Mouse (Mus musculus): ENCODE measurements at regions not wholly inside any gene's neighbourhood (a gene's known extent, or its start where the extent isn't known, plus 50 kb on each side); places are given as distances from the start of the nearest gene placed in this dataset.
"Not testable (repeated sequence)": the region's sequence is repeated elsewhere in the genome, so short reads cannot be mapped to it uniquely, and the experiment has no call there.

DNA sequence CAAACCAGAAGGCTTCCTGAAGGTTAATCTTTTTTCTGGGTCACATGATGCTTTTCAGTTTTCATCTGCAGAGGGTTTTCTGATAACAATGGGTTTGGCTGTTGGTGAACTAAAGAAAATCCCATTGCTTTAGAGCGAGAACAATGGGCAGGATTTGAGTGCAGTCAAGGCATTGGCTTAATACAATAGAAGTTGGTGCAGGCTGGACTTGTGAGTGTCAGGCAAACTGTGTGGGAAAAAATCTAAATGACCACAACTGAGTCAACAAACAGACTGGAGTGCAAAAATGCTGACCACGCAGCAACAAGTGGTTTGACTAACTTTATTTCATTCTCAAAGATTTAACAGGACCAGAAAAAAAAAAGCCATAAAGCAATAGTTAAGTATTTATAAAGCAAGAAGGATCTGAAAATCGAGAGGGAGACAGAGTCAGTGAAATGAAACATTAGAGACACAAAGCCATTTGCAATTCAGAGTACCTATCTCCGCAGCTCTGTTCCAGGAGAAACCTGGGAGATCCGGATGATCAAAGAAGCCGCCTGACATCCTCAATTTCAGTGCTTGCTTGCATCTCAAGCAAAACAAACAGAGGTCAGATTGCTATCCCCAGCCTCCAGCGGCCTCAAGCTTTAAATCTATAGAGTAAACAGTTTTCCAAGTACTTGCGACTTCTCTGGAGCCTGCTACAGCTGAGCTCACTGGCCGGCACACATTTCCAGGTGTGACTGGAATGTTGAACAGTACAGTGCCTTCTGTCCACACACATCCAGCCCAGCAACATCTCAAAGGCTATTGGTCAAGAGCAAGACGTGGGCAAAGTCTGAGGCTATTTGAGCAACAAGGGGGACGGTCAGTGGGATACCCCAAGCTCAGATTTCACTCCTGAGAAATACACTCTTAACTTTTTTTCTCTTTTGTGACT, 229.5 kb upstream of the Arglu1 start:
- DNase-seq: no peak

DNA sequence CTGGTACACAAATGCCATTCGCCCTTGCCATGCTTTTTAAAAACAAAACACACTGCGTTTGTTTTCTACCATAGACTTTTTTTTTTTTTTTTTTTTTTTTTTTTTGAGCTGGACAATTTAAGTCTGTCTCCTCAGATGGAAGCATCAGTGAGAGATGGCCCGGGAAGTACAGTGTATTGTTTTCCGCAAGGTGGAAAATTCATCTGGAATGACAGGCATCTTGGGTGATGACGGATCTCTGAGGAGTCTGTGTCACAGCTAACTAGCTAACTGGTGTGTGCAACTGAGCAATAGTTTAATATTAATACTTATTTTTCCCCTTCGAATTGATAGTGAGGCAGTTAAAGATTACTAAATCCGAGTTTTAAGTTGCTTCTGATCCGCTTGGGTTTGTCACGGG, 228.7 kb upstream of the Arglu1 start:
- DNase-seq: no peak

DNA sequence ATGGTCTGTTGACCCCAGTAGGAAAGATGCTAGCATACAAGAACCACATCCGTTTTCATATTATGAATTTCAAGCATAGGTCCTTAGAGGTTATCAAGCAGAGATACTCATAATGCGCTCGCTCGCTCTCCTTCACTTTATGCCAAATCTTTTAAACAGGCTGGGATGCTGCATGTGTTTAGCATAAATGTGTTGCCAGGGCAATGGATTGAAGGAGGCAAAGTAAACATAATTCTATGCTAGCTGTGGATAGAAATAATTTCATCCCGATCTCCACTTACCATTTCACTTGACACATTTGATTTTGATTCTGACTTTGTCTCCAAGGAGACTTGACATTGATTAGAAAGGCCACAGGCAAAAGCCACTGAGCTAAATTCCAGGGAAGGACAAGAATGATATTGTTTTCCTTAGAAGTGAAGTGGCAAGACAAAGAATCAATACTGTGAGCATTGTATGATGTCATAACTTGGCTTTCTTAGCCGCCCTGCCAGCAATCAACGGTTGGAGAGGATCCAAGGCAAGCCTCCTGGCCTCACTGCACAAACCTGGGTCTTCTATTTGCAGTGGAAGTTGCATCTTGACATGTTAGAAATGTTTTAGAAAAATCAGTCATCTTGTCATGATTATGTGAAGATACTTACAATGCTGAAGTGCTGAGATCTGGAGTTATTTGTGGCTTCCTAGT, 217.3 kb upstream of the Arglu1 start:
- no peak for DNase-seq

DNA sequence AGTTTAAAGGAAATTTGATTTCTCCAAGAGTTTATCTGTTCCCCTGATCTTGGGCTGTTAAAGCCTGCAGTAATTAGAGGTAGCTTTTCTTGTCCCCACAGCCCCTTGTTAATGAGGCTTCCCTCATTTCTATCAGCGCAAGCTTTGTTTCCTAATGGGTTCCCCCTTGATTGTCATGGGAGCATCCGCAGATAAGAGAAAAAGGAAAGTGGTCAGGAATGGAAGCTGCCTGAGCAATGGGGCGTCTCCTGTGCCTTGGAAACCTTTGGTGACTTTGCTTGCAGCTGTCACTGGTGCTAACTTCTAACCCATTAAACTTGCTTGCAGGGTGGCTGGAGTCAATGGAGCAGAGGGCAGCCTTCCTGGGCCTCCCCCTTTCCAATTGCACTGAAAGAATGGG, 202.7 kb upstream of the Arglu1 start:
- no peak for DNase-seq

DNA sequence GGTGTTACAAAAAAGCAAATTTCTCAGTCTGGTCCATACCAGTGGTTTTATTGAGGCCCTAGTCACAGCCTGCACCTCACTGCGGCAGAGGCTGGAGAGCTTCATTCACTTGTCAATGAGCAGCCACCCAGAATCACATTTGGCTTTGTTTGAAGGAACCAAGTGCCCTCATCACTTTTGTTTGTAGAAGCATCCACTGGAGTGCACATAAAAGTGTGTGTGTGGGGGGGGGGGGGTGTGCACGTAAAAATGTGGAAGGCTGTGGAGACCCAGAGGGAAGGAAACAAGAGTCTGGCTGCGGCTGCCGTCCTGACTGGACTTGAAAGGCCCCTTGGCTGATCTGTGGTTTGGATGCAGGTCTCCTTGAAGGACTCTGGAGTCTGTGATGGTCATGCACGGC, 187.0 kb upstream of the Arglu1 start:
- no peak for DNase-seq

DNA sequence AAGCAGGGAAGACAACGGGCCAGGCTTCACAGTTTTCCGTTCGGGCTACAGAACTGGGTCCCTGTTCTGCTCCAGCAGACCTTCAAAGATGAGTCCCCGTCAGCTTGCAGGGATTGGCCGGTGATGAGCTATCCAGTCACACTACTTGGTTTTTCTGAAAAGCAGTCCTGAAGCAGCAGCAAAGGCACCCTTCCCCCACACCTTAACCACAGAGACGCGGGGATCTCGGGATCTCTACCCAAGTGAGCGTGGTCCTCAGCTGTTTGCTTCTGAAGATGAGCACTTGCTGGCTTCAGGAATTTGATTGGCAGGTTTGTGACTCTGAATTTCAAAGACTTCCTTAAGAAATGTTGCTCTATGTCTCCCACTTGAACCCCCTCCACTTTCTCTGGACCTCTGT, 186.6 kb upstream of the Arglu1 start:
- DNase-seq: no peak

DNA sequence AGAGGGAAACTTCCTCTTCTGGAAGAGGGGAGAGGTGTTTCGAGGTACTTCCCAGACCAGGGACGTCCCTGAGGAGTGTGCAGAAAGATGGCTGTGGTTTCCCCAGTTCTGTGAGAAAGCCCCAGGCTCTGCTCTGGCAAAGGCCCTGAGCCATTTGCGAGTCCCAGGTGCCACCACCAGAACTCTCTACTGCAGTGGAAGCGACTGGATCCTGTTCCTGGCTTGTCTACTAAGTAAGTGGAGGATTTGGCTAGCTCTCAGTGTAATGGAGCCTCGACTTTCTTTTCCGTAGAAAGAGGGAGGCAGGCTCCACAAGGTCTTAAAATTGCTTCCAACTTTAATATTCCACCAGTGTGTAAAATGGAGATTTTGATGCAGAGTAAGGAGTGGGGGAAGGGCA, 186.1 kb upstream of the Arglu1 start:
- DNase-seq: no peak

DNA sequence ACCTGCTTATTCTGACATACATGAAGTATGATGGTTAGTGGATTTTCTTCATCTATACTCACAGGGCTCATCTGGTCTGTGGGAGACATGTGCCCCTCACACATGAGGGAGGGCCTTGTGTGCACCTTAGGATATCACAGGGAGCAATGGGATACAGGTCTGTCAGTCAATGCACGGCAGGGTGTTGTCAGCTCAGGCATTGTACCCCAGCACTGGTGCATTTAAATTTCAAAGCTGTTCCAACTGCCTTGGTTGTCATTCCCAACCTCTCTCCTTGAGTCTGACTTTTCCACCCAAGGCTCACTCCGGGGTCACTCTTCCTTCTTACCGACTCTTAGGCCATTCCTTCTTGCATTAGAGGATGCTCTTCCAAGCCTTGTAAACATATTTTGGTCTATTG, 181.6 kb upstream of the Arglu1 start:
- no peak for DNase-seq

DNA sequence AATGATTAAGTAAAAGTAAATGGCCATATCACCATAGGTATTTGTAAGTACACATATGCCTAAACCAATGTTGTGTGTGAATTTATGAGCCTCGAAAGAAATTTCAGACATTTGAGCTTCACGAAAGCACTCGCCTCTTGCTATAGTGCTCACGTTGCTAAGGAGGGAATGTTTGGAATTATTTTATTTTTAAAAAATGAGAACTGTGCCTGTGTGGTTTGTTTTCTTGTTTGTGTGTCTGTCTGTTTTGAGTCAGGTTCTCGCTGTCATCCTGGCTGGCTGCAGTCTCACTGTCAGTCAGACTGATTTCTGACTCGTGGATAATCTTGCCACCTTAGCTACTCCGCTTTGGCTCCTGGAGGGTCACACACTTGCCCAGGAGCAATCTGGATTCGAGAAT, 180.7 kb upstream of the Arglu1 start:
- DNase-seq: no peak

DNA sequence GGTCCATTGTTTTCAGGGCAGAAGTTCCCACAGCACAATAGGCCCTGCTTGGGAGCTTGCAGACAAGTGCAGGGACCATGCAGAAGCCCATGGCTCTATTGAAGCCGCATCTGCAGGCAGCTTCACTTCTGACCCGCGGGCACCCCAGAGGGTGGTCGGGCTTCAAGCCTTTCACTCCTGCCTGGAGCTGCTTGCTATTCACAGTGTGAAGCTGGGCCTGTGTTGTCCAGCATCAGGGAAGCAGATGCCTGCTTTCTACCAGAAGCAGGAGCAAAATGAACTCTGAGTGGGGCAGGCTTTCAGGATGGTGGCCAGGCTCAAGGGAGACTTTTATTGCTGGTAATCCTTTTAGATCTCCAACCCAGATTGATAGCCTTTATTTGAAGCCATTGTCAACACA, 180.2 kb upstream of the Arglu1 start:
- DNase-seq: no peak

DNA sequence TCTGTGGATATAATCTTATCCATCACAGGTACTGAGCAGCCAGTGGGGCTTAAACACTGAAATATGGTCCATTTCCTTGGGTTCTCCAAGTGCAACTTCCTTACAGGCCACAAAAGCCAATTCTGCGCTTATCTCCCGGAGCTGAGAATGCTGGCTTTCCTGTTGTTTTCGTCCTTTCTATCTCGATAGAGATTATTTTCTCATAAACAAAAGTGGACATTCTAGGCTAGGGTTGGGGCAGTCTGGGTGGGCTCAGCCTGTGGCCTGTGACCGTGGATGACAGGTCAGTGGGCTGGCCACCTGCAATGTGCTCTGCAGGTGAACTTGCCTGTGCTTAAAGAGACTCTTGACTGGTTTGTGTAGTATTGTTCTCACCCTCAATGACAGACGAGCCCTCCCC, 179.0 kb upstream of the Arglu1 start:
- no peak for DNase-seq

DNA sequence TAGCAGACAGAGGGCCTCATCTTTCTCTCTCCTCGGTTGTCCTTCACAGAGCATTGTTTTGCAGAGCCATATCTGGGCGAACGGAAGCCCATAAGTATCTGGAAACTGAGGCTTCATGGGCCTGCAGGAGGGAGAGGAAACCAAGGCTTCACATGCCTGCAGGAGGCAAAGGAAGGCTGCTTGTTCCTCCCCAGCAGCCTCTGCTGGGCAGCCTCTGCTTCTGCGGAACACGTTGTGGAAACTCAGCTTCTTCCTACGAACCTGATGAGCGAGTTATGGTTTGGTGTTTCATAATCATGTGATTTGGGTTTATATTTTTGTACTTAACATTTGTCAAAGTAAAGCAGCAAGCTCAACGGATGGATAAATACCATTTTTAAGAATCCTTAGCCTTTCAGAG, 177.6 kb upstream of the Arglu1 start:
- no peak for DNase-seq

DNA sequence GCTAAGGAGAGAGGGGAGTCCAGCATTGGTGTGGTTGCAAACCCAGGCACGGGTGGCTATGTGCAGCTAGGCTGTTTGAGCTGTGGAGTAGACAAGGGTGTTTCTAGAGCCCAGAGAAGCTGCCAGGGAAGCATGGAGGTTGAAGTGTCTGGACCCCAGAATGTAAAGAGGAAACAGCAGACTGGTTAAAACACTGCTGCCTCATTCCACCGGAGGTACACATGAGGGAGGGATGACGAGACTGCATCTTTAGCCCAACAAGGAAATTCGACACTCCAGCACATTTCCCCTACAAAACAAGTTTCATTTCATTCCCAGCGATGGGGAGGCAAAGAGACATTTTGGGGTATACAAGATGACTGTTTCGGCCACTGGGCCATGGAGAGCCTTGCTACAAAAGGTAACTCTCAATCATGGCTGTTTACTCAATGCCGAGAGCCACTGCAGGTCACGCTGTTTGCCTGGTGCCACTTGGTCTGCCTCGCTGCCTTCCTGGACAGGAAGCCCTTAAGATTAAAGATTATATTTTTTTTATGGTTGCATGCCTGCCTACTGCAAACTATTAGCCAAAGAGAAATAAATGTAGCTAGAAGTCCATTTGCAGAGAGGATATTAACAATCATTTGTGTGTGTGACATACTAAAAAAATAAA, 176.9 kb upstream of the Arglu1 start:
- DNase-seq: no peak

DNA sequence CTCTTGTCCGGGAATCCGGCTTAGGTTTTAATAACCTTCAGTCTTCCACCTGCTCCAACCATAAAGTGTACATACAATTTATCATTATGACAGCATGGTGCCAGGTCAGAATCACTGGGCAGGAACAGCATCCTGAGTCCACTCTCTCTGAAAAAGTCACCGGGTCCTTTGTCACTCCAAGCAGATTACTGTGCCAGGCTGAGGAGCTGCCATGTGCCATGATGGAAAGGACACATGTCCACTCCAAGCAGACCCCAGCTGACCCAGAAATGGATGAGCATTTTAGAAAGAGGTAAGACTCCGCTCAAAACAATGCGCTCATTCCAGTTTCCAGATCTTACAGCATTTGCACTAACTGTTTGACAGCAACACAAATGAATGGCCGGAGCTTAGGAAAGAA, 172.4 kb upstream of the Arglu1 start:
- DNase-seq: no peak

DNA sequence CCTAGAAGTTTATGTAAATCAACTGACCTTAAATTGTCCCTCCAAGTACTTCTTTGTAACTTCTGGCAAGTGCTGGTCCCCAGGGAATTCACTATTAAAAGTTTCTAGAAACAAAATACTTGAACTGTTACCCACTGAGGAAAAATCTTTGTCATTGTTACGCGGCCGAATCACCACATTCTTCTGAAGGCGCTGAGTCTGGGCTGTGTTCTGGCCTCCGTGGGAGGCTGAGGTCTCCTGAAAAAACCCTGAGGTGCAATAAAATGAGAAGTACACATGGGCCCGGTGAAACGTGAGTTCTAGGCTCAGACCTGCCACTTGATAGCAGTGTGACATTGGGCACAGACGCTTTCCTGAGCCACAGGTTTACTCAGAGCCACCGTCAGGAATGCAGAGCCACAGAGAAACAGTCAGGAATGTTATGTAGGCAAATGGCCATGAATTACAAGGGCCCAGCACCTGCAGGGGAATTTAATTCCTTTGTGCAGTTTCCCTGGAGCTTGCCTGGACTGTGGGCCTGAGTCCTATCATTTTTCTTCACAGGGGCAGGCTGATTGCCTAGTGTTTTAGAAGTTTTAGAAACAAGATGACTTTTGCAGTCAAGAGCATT, 171.1 kb upstream of the Arglu1 start:
- no peak for DNase-seq

DNA sequence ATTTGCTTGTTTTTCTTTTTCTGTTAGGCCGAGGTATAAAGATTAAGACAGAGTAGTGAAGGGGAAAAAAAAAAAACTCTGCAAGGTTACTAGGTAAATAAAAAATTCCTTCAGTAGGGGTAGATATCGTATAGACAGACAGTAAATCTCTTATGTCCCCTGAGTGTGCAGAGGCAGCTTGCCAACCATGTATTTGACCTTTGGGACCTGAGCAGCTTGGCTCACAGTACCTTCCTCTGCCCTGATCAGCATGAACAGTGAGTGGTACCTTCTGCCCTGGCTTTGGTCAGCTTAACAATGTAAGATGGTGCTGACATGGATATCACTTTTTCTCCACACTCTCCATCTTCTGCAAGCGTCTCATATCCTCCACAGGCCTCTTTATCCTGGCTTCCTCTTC, 168.3 kb upstream of the Arglu1 start:
- DNase-seq: no peak

DNA sequence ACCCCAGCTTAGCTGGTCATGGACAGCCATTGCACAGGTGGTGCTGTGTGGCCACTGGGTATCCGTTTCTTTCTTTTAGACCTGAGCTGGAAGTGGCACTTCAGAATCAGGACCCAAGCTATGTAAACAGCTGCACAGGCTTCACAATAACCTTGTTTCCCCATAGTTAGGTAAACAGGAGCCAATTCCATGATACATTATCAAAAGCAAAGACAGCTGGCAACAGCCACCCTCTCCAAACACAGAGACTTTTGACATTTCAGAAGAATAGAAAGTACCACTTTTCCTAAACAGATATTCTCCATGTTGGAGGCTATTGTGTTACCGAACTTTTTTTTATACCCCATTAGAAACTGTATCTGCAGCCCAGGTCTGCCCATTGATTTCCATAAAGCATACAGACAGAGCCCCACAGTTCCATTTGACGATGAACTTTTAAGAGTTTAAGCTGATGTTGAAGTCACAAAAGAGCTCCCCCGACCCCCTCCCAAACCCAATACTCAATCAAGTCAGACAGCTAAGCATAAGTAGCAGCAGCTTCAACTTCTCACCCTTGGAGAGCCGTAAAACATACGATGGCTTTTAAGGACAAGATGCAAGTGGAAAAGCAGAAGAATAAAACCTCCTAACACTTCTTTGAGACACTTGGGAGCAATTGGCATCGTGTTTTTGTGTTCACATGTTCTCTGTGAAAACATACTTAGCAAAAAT, 162.5 kb upstream of the Arglu1 start:
- DNase-seq: no peak

DNA sequence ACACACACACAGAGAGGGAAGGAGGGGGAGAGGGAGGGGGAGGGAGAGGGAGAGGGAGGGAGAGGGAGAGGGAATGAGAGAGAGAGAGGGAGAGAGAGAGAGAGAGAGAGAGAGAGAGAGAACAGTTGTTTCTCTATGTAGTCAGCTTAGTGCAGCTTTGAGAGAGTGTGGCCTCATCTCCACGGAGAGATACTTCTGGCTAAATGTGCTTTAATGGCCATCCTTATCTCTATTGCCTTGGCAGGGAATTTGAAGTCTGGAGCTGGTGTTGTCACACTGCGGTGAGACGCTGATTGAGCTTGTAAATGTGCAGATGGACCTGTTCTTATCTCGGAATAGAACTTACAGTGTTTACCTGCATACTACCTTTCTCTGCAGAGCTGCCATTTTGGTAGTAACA, 160.9 kb upstream of the Arglu1 start:
- no peak for DNase-seq

DNA sequence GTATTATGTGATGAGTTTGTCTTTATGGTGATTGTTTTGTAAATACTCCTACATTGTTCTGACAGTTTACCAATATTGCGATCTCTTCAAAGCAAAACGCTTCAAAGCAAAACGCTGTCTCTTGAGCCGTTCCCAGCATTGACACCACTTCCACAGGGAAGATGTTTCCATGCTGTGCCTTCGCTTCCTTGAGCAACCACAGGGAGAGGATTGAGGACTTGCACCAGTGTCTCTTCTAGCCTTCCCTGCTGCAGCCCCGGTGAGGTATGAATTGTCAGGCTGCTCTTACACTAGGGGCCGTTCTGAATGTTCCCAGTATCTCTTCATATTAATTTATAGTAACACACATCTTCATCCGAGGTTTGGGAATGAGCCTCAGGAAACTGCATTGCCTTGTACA, 160.4 kb upstream of the Arglu1 start:
- no peak for DNase-seq

DNA sequence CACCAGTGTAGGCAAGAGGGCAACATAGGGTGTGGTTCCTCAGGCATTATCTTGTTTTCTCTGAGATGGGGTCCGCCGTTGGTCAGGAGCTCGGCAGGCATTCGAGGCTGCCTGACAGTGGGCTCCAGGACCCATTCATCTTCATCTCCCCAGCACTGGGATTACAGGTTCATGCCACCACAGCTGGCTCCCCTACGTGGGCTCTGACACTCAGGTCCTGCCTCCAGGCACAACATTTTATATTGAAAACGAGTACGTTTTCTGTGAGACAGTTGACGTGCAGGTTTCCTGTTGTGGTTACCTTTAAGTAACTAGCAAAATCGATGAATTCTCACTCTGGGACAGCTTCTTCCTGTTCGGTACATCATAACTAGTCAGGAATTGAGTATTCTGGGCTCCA, 157.3 kb upstream of the Arglu1 start:
- no peak for DNase-seq

DNA sequence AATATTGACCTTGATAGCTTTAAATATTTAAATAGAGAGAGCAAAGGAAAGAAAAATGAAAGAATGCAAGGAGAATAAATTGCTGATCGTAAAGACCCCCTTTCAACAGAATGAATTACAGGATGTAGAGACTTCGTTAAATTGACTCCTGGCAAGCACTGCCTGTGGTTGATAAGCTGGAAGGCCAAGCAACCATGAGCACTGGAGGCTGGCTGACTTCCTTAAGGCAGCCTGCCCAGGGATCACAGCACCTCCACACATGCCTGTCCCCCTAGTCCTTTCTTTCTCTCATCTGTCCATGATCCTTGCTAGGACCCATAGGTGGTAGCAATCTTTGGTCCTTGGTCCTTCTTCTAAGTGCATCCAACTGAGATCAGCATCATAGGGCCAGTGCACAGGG, 152.0 kb upstream of the Arglu1 start:
- no peak for DNase-seq

DNA sequence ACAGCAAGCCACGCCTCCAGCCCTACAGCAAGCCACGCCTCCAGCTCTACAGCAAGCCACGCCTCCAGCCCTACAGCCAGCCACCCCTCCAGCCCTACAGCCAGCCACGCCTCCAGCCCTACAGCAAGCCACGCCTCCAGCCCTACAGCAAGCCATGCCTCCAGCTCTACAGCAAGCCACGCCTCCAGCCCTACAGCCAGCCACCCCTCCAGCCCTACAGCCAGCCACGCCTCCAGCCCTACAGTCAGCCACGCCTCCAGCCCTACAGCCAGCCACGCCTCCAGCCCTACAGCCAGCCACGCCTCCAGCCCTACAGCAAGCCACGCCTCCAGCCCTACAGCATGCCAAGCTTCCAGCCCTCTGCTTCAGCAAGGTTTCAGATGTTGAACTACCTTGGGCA, 145.8 kb upstream of the Arglu1 start:
- not testable (repeated sequence) for DNase-seq

Data from adrenal gland, postnatal 36 days (tissue).